2 mouse cellular contexts compared by ENCODE assay signal in genomic region chr4:132749258-132749982, GRCm38 (mm10).
A peak's percentile ranks its signal among the peaks of the same experiment; 100 is the strongest.
TF ChIP-seq lines count a peak whose summit lies in the region.

No protein-coding gene starts in this region.

TF ChIP-seq in ES-E14, 5 proteins besides CTCF, POLR2A, EP300 and RAD21 (continued from another document):
- peak; percentile 74 for TF ChIP-seq ZNF384 (IDR thresholded peaks at IDR 0.05; ENCODE audit: low read depth, low read length)

TF ChIP-seq in myocyte, 11 proteins besides CTCF, POLR2A, EP300 and RAD21 (continued from another document):
- TF ChIP-seq CEBPB (IDR thresholded peaks at IDR 0.05; ENCODE audit: insufficient read depth, poor library complexity, severe bottlenecking) (no peak), REST (IDR thresholded peaks at IDR 0.05; ENCODE audit: insufficient read depth, insufficient read length) (no peak), TCF12 (IDR thresholded peaks at IDR 0.05; ENCODE audit: insufficient read depth, poor library complexity, severe bottlenecking) (no peak)
